Mouse (Mus musculus): Measurements from ENCODE around the gene Rnf38. TPM values are rescaled to one million over a fixed set of nuclear protein-coding genes. Genes with fewer than 3 reads are reported as not detected.

The Rnf38 gene
- total RNA-seq, 2 experiments from 2014 or later: 56.5 to 57.8 TPM

GRCm38 (mm10) chr4:44115046-44115445 is 118.5 kb downstream of the Rnf38 start:
- no peak for DNase-seq

GRCm38 (mm10) chr4:44113393-44114138 is 120.0 kb downstream of the Rnf38 start:
- DNase-seq: no peak

DNA sequence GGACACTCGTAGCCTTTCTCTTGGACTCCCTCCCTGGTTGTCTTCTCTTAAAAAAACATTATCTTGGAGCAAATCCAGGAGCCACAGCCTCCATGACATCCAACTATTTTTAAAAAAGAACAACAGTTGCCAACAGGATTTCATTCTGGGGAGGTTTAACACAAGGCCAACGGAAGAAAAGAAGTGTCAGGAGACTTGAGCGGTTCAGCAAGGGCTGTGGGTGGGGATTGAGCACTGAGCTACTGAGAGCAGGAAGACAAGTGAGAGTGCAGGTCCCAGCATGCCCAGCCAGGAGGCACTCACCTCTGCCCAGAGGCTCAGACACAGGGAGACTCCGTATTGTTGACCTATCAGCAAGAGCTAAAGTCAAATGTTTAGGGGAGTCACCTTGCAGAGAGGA is 120.8 kb downstream of the Rnf38 start:
- DNase-seq: peak; percentile 33

- no peak for DNase-seq
These were observed 122.8 kb downstream of the Rnf38 start for GRCm38 (mm10) chr4:44110771-44111170.

DNA sequence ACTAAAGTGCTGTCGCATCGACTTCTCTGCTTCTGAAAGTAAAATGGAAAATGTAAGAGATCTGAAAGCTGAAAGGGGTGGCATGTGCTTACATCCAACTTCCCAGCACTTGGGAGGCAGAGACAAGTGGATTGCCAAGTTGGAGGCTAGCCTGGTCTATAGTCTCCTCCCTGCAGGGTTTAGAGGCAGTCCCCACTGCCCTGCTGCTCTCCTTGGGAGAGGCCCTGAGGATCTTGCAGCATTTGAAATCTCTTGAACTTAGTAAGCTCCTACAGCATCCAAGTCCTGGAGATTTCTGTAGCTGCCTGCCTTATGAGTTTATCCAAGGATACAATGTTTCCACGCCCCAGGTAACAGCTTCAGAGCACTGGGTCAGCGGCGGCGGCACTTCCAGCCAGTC is 125.3 kb downstream of the Rnf38 start:
- no peak for DNase-seq

DNA sequence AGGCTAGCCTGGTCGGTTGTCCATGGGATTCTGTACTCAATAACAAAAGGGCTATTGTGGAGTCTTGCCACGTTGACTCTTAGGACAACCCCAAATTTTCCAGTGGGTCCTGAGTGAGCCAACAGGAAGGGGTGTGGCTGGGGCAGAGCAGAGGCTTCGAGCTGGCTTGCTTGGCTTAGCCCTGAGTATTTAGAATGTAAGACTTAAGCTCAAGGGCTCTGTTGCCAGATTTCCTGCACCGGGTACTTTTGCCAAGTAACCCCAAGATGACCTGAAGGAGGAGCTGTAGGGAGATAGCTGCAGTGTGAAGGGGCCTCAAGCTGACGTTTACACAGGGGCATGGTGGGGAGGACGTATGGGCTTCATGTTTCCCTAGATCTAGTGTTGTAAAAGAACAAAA is 126.2 kb downstream of the Rnf38 start:
- peak; percentile 50 for DNase-seq

DNA sequence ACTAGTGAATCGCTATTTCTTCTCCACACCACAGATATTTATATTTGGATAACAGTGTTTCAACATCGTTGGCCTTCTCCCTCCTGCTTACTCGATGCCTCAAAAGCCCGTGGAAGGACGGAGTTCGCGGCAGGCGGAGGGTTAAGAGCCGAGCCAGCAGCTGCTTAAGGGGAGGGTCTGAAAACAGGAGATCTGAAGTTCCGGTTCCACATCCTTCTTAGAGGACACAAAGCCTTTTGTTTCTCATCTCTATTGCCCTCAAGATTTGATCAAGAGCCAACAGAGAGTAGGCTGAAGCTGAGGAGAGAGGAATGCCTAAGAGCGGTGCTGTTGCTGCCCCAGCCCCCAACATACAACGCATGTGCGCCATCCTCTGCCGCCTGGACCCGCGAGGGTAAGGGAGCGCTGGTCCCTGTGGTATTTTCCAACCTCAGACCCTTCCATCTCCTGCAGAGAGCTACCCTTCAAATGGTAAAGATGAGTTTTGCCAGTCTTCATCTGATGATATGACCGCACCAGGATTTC is 127.2 kb downstream of the Rnf38 start:
- peak; percentile 33 for DNase-seq

DNA sequence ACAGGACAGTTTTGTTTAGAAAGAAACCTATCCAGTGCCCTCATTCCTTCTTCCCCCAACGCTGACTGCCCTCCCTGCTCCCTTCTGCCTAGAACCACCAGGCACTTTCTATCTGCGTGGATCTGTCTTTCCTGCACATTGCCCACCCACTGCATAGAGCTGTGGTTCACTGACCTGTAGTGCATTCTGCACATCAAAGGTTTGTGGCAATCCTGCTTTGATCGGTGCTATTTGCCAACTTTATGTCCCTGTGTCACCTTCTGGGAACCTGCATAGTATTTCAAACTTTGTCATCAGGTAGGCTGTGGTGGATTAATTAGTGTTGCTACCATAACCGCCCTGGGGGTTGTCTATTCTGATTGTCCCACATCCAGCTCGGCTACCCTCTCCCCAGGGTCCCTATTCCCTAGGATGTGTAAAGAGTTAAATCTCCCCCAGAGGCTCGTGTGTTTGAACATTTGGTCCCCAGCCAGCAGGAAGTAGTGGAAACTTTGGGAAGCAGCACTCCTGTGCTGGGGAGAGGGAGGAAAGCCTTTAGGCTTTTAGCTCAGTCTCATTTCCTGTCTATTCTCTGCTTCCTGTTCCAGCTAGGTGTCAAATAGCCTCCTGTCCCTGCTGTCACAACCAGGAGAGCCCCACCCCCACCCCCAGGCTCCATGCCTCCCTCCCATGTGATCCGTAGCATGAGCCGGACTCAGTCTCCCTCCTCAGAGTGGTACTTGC is 129.2 kb downstream of the Rnf38 start:
- DNase-seq: peak; percentile 45

DNA sequence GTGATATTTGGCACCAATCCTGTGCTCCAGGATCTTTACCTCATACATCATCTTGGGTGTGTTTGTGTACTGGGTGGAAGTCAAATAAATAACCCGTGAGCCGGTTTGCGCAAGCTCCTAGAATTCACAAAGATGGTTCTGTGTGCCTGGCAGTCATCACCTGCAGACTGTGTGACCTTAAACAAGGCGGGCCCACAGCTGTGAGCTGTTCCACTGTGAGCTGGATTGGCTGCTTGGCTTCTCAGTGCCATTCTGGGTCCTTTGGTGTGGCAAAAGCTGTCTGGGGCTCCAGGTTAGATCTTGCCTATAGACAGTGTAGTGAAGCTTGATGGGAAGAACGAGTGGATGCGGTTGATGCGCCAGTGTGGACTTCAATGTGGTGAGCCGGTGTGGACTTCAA is 130.0 kb downstream of the Rnf38 start:
- no peak for DNase-seq

- DNase-seq: no peak
These were observed 135.8 kb downstream of the Rnf38 start for GRCm38 (mm10) chr4:44097576-44098335.

DNA sequence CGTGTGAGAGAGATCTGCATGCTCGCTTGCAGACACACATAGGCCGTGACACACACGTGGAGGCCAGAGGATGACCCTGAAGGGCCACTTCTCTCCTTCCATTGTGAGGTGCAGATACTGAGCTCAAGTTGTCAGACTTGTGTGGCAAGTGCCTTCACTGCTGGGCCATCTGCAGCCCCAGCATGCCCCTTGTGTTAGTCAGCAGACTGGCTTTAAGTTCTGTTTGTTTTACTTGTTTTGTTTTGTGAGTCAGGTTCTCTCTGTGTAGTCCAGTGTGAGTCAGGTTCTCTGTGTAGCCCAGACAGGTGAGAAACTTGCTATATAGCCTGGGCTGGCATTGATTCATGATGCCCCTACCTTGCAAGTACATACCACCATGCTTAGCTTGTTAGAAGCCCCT is 139.1 kb downstream of the Rnf38 start:
- no peak for DNase-seq

DNA sequence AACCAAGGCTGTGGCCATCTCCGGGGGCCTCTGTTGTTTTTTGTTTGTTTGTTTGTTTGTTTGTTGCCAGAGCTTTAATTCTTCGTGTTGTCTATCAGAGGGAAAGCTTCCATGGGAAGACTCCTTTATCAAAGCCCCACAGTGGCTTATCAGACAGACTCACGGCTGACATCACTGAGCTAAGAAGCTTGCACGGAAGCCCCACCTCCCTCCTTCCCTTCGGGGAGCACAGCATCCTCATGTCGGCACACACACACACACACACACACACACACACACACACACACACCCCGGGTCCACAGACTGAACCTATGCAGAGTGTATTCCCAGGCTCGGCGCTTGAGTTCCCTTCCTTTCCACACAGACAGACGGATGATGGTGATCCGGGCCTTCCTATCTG is 141.2 kb downstream of the Rnf38 start:
- DNase-seq: peak; percentile 34

DNA sequence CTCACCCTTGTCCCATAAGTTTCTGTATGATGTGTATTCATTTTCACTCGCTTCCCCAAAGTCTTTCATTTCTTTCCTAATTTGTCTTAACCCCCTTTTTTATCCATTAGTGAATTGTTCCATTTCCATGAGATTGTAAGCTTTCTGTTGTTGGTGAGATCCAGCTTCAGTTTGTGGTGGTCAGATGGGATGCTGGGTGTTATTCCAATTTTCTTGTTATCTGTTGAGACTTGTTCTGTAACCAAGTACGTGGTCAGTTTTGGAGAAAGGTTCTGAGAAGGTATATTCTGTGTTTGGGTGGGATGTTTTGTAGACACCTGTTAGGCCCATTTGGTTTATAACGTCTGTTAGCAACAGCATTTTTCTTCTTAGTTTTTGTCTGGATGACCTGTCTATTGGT is 148.0 kb downstream of the Rnf38 start:
- DNase-seq: no peak

DNA sequence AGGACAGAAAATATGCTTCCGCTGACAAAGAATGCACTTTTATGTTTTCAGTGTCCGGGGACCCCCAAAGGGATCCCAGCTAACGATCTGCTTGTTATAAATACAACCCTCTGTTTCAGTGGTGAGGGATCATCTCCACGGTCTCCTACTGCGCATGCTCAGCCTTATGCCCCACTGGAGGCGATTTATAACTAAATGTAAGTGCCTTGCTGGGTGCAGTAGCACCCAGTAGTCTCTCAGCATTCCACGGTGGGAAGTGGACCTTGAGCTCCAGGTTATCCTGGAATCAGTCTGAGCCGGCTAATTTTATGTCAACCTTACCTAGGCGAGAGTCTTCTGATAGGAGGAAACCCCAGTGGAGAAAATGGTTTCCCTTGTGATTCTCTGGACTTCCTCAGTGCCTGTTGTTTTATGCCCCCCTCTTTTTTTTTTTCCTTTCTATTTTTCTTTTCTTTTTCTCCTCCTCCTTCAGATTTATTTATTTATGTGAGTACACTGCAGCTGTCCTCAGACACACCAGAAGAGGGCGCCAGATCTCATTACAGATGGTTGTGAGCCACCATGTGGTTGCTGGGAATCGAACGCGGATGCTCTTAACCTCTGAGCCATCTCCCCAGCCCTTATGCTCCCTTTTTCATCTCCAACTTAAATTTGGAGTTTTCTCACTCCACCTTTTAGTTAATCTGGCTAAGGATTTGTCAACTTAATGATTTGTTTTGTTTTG is 148.8 kb downstream of the Rnf38 start:
- no peak for DNase-seq

DNA sequence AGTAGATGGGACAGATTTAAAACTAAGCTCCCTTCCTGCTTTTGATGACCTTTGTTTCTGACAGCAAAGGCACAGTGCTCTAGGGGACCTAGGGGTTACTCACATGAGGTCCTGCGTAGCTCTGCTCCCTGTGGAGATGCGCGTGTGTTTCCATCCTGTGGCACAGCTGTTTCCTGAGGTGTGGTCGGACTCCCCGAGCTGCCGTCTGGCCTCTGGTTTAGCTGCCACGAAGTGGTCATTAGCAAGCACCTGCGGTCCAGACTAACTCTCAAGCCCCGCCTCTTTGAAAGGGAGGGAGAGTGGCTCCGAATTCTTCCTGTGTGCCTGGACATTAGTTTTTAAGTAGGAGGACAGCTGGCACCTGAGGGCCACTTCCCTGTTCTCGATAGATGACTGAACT is 149.6 kb downstream of the Rnf38 start, which contains the start of gene Gne:
Gne (minus strand) TSS at position 233 of the 400 bp plus-strand sequence.
- peak; percentile 44 for DNase-seq

DNA sequence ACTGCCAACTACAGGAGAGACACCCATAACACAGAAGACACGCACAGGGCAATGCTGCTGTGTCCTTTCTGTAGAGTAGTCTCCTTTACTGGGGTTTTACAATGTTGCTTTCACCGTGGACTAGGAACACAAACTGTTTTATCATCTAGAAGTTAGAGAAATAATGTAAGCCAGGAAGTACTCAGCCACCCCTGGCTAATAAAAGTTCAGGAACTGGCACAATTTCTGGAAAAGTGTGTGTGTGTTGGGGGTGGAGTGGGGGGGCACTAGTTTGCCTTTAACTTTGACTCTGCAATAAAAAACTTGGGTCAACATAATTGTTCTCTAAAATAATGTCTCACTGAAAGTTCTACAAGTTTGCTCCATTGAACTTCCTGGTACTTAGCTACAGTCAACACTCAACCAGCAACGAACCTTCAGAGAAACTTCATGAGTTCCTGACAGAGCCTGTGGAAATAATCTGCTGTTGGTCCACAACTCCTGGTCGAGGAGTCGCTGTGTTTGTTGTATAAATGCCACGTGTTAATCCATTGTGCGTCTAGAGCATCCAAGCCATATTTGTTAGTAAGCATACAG is 155.1 kb downstream of the Rnf38 start:
- no peak for DNase-seq

Small RNAs within 50 kb of the gene (microRNA-seq; reads per million reads assigned to microRNA genes)
- gene Mir5106: 0 reads per million in 2 experiments

Other genes with a start within 250 kb of the Rnf38 start
- gene Clta, start 229.3 kb downstream of the Rnf38 start, total RNA-seq (2021): 100 to 1,000 TPM; 108 TPM
- 10 to 100 TPM; 46.6 to 49.7 TPM for gene Gne, start 149.6 kb downstream of the Rnf38 start, total RNA-seq (2021)
- gene Melk, start 67.1 kb upstream of the Rnf38 start, total RNA-seq (2021): 10 to 100 TPM; 14.6 to 15.0 TPM

Data from heart, postnatal 4 days (tissue).